Mouse (Mus musculus) heart, adult 10 weeks (tissue): ENCODE data around the gene Hspe1. TPM values are rescaled to one million over a fixed set of nuclear protein-coding genes. Genes with fewer than 3 reads are reported as not detected.

Experiments used
- polyA plus RNA-seq: library from polyadenylated mRNA; stranded (reverse); fragments of 350-450 nt; fragmentation: Illumina TruSeq; extraction: RNeasy Lipid Tissue Mini Kit (QIAGEN cat#74804); gene quantifications from one replicate; pipeline ENCODE4 v1.2.3, GENCODE M21; 2014; ENCODE audit warnings: low read depth, low replicate concordance

Hspe1 gene
- polyA plus RNA-seq, result 274 TPM

GRCm38 (mm10) chr1:55087932-55088610 lies at the start of gene Hspe1, which contains the start of gene Hspd1:
TSS of gene Hspe1 (plus strand) at chr1:55088132.
TSS of gene Hspd1 (minus strand) at chr1:55088243.

GRCm38 (mm10) chr1:55052355-55052953 lies 35.5 kb upstream of the Hspe1 start, which contains the start of gene Coq10b:
TSS of gene Coq10b (plus strand) at chr1:55052770.

GRCm38 (mm10) chr1:55130943-55131401 lies 43.0 kb downstream of the Hspe1 start, which contains the start of gene Mob4:
TSS of gene Mob4 (plus strand) at chr1:55131231.

Other genes starting within 250 kb of the Hspe1 start
- gene Ankrd44, start 161.7 kb upstream of the Hspe1 start, polyA plus RNA-seq, result 9.0 TPM
- gene Sf3b1, start 60.7 kb upstream of the Hspe1 start, polyA plus RNA-seq, result 85.2 TPM
- 40.7 TPM for gene Coq10b, start 35.4 kb upstream of the Hspe1 start, polyA plus RNA-seq
- gene Hspd1, start 111 bp downstream of the Hspe1 start, polyA plus RNA-seq, result 479 TPM
- 37.4 TPM for gene Mob4, start 43.1 kb downstream of the Hspe1 start, polyA plus RNA-seq
- 5.7 TPM for gene Rftn2, start 138.7 kb downstream of the Hspe1 start, polyA plus RNA-seq
- 4.2 TPM for gene Mars2, start 149.0 kb downstream of the Hspe1 start, polyA plus RNA-seq